Mouse (Mus musculus) urinary bladder, postnatal 25 days (tissue): ENCODE results near the gene Usp42.

Source experiments
- DNase-seq: peaks from one replicate; pipeline ENCODE4 v3.0.0; 2022; ENCODE audit warnings: low spot score

The Usp42 gene

GRCm38 (mm10) chr5:143690392-143690791 lies 41.7 kb downstream of the Usp42 start:
- no peak for DNase-seq

- no peak for DNase-seq
Observed at GRCm38 (mm10) chr5:143687589-143687988, 44.5 kb downstream of the Usp42 start.

- DNase-seq, result no peak
Observed at GRCm38 (mm10) chr5:143686456-143686855, 45.6 kb downstream of the Usp42 start.

GRCm38 (mm10) chr5:143684911-143685390 lies 47.1 kb downstream of the Usp42 start:
- DNase-seq, result no peak

- no peak for DNase-seq
Observed at GRCm38 (mm10) chr5:143683696-143684095, 48.4 kb downstream of the Usp42 start.

GRCm38 (mm10) chr5:143679654-143680053 lies 52.4 kb downstream of the Usp42 start:
- no peak for DNase-seq

- no peak for DNase-seq
Observed at GRCm38 (mm10) chr5:143678634-143679271, 53.3 kb downstream of the Usp42 start.

- DNase-seq, result no peak
Observed at GRCm38 (mm10) chr5:143677363-143677762, 54.7 kb downstream of the Usp42 start.

GRCm38 (mm10) chr5:143676218-143676985 lies 55.7 kb downstream of the Usp42 start:
- DNase-seq, result no peak

GRCm38 (mm10) chr5:143674576-143674975 lies 57.5 kb downstream of the Usp42 start:
- no peak for DNase-seq

GRCm38 (mm10) chr5:143670740-143671415 lies 61.2 kb downstream of the Usp42 start:
- DNase-seq, result no peak

GRCm38 (mm10) chr5:143669839-143670238 lies 62.2 kb downstream of the Usp42 start:
- no peak for DNase-seq

GRCm38 (mm10) chr5:143669393-143669792 lies 62.7 kb downstream of the Usp42 start:
- DNase-seq, result no peak

GRCm38 (mm10) chr5:143668884-143669283 lies 63.2 kb downstream of the Usp42 start:
- no peak for DNase-seq

GRCm38 (mm10) chr5:143666015-143666414 lies 66.1 kb downstream of the Usp42 start:
- no peak for DNase-seq

- no peak for DNase-seq
Observed at GRCm38 (mm10) chr5:143665561-143665960, 66.5 kb downstream of the Usp42 start.

GRCm38 (mm10) chr5:143663074-143663687 lies 68.9 kb downstream of the Usp42 start:
- no peak for DNase-seq
